Comparison of ENCODE assay signal across 15 mouse cellular contexts in the genomic region with DNA sequence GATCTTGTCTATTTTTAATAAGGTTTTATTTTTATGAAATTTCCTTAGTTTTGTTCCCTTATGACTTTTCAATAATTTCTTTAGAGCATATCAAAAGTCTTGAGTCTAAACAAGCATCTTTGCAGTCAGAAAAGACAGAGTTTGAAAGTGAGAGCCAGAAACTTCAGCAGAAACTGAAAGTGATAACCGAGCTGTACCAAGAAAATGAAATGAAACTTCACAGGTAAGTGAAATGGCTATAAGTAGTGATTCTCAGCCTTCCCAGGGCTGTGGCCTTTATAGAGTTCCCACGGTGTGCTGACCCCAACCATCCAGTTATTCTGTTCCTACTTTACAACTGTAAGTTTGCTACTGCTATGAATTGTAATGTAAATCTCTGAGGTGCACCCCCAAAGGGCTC.
"Had no signal": no experiment of that assay in that cellular context is flagged by ENCODE, and none has a peak within 500 bp of the region (broad histone marks: within the 10 kb centered on the region; RNA-seq: fewer than 3 reads in every experiment).

No protein-coding gene starts in this region.

- H3K4me2 ChIP-seq: limb, embryonic 13.5 days; liver, embryonic 13.5 days; midbrain, embryonic 11.5 days had no signal

- H3K4me1 ChIP-seq: limb, embryonic 10.5 days; limb, embryonic 13.5 days had no signal

- DNase-seq: kidney, adult 18-20 months; kidney, postnatal 14 days; kidney, postnatal 4 days; liver; liver, embryonic 13.5 days; lung, adult 2 months; lung, postnatal 14 days; lung, postnatal 4 days; right cerebral cortex, postnatal 25 days; spleen, adult 18-20 months; thymus, adult 18-20 months; thymus, postnatal 4 days had no signal

- H3K9me3 ChIP-seq: limb, embryonic 10.5 days; limb, embryonic 13.5 days; liver, embryonic 13.5 days had no signal

- H3K27me3 ChIP-seq: limb, embryonic 13.5 days; liver, embryonic 13.5 days had no signal

- H3K4me3 ChIP-seq: limb, embryonic 10.5 days; limb, embryonic 13.5 days; liver, embryonic 13.5 days had no signal

- H3K27ac ChIP-seq: limb, embryonic 10.5 days; limb, embryonic 13.5 days; liver, embryonic 13.5 days had no signal

- H3K9ac ChIP-seq: limb, embryonic 13.5 days; liver, embryonic 13.5 days had no signal
